Mouse (Mus musculus): ENCODE results near the gene Rlf. TPM values are rescaled to one million over a fixed set of nuclear protein-coding genes. Genes with fewer than 3 reads are reported as not detected.

Rlf gene
- total RNA-seq (2014; rRNA removed): 24.4 and 27.0 TPM in 2 replicates
- 18.4 and 19.3 TPM in 2 replicates for polyA plus RNA-seq (2015; fragmentation: Nextera tagmentation; extraction: Ambion mirVana)

GRCm38 (mm10) chr4:121214793-121215304 is at the start of gene Rlf:
Rlf (minus strand) TSS chr4:121215084.
- H3K36me3 ChIP-seq (ENCODE audit: insufficient read depth, low read length): no peaks in the 10 kb centered on the region
- peak within 1 kb of the TSS; percentile 90 for H3K4me3 ChIP-seq (ENCODE audit: low read length)
- WGBS: under 1% methylated on average over 47 of the region's 48 CpGs
- TF ChIP-seq CTCF (IDR thresholded peaks at IDR 0.05; ENCODE audit: low read depth): no peak; the same call in 1 of the 2 replicates
- ATAC-seq (peak; percentile 96), DNase-seq (ENCODE audit: low spot score) (peak; percentile 99)
- peak within 1 kb of the TSS; percentile 86 for H3K4me2 ChIP-seq (ENCODE audit: low read depth, low read length)
- H3K27me3 ChIP-seq (ENCODE audit: insufficient read depth, low read length): no peaks in the 10 kb centered on the region
- peak within 1 kb of the TSS; percentile 91 for H3K27ac ChIP-seq
- peak within 1 kb of the TSS; percentile 97 for H3K9ac ChIP-seq (replicated peaks; ENCODE audit: low read length)
- peaks cover 20% of the 10 kb centered on the region for H3K4me1 ChIP-seq (ENCODE audit: insufficient read depth, low read length)
- H3K9me3 ChIP-seq (ENCODE audit: low read length): no peaks in the 10 kb centered on the region

- no peak for TF ChIP-seq CTCF (IDR thresholded peaks at IDR 0.05; ENCODE audit: low read depth)
- DNase-seq (ENCODE audit: low spot score) (no peak), ATAC-seq (peak; percentile 51; the same call in 1 of the 2 replicates)
- Histone ChIP-seq H3K27ac (no peak overlapping the region), H3K9me3 (ENCODE audit: low read length) (no peaks in the 10 kb centered on the region), H3K4me3 (ENCODE audit: low read length) (no peak overlapping the region), H3K4me2 (ENCODE audit: low read depth, low read length) (no peak overlapping the region), H3K36me3 (ENCODE audit: insufficient read depth, low read length) (no peaks in the 10 kb centered on the region), H3K9ac (replicated peaks; ENCODE audit: low read length) (no peak overlapping the region), H3K27me3 (ENCODE audit: insufficient read depth, low read length) (no peaks in the 10 kb centered on the region), H3K4me1 (ENCODE audit: insufficient read depth, low read length) (no peaks in the 10 kb centered on the region)
- WGBS: 92% methylated on average over 1 of the region's 1 CpGs
Measured at GRCm38 (mm10) chr4:121241612-121242000, 26.7 kb upstream of the Rlf start.

- Histone ChIP-seq H3K9ac (replicated peaks; ENCODE audit: low read length) (no peak overlapping the region), H3K36me3 (ENCODE audit: insufficient read depth, low read length) (no peaks in the 10 kb centered on the region), H3K4me1 (ENCODE audit: insufficient read depth, low read length) (no peaks in the 10 kb centered on the region), H3K9me3 (ENCODE audit: low read length) (no peaks in the 10 kb centered on the region), H3K27me3 (ENCODE audit: insufficient read depth, low read length) (no peaks in the 10 kb centered on the region), H3K27ac (no peak overlapping the region), H3K4me2 (ENCODE audit: low read depth, low read length) (no peak overlapping the region), H3K4me3 (ENCODE audit: low read length) (no peak overlapping the region)
- peak; percentile 81 for DNase-seq (ENCODE audit: low spot score)
- ATAC-seq: peak; percentile 80
- 46% methylated on average over 14 of the region's 14 CpGs for WGBS
- TF ChIP-seq CTCF (IDR thresholded peaks at IDR 0.05; ENCODE audit: low read depth): peak; percentile 86
Measured at GRCm38 (mm10) chr4:121240637-121241611, 26.0 kb upstream of the Rlf start.

- TF ChIP-seq CTCF (IDR thresholded peaks at IDR 0.05; ENCODE audit: low read depth): no peak
- WGBS: 32% methylated on average over 4 of the region's 4 CpGs
- no peak for ATAC-seq
Measured at GRCm38 (mm10) chr4:121239878-121240277, 25.0 kb upstream of the Rlf start.

GRCm38 (mm10) chr4:121231772-121232414 is 17.0 kb upstream of the Rlf start:
- no peaks in the 10 kb centered on the region for H3K4me1 ChIP-seq (ENCODE audit: insufficient read depth, low read length)
- H3K4me2 ChIP-seq (ENCODE audit: low read depth, low read length): no peak overlapping the region
- WGBS: 7% methylated on average over 5 of the region's 5 CpGs
- H3K27me3 ChIP-seq (ENCODE audit: insufficient read depth, low read length): no peaks in the 10 kb centered on the region
- no peaks in the 10 kb centered on the region for H3K9me3 ChIP-seq (ENCODE audit: low read length)
- ATAC-seq (0 out of 2 replicates have a peak, but pooled peaks have one; percentile 47), DNase-seq (ENCODE audit: low spot score) (peak; percentile 78)
- no peaks in the 10 kb centered on the region for H3K36me3 ChIP-seq (ENCODE audit: insufficient read depth, low read length)
- H3K27ac ChIP-seq: no peak overlapping the region
- H3K4me3 ChIP-seq (ENCODE audit: low read length): no peak overlapping the region
- TF ChIP-seq CTCF (IDR thresholded peaks at IDR 0.05; ENCODE audit: low read depth): peak; percentile 74
- no peak overlapping the region for H3K9ac ChIP-seq (replicated peaks; ENCODE audit: low read length)

More at GRCm38 (mm10) chr4:121239878-121240277, 25.0 kb upstream of the Rlf start:
- Histone ChIP-seq H3K36me3 (ENCODE audit: insufficient read depth, low read length) (no peaks in the 10 kb centered on the region), H3K4me1 (ENCODE audit: insufficient read depth, low read length) (no peaks in the 10 kb centered on the region), H3K27me3 (ENCODE audit: insufficient read depth, low read length) (no peaks in the 10 kb centered on the region), H3K27ac (no peak overlapping the region), H3K4me3 (ENCODE audit: low read length) (no peak overlapping the region), H3K4me2 (ENCODE audit: low read depth, low read length) (no peak overlapping the region), H3K9me3 (ENCODE audit: low read length) (no peaks in the 10 kb centered on the region), H3K9ac (replicated peaks; ENCODE audit: low read length) (no peak overlapping the region)
- DNase-seq (ENCODE audit: low spot score): no peak

- DNase-seq (ENCODE audit: low spot score) (no peak), ATAC-seq (no peak)
- Histone ChIP-seq H3K4me3 (ENCODE audit: low read length) (no peak overlapping the region; the same call in 1 of the 2 replicates), H3K4me2 (ENCODE audit: low read depth, low read length) (peak overlapping the region; percentile 40), H3K9ac (replicated peaks; ENCODE audit: low read length) (no peak overlapping the region; the same call in 1 of the 2 replicates), H3K27me3 (ENCODE audit: insufficient read depth, low read length) (no peaks in the 10 kb centered on the region), H3K4me1 (ENCODE audit: insufficient read depth, low read length) (no peaks in the 10 kb centered on the region), H3K27ac (no peak overlapping the region), H3K9me3 (ENCODE audit: low read length) (no peaks in the 10 kb centered on the region), H3K36me3 (ENCODE audit: insufficient read depth, low read length) (no peaks in the 10 kb centered on the region)
- TF ChIP-seq CTCF (IDR thresholded peaks at IDR 0.05; ENCODE audit: low read depth): no peak
- 3% methylated on average over 16 of the region's 16 CpGs for WGBS
Measured at GRCm38 (mm10) chr4:121230943-121231614, 16.2 kb upstream of the Rlf start.
